Mouse (Mus musculus): ENCODE measurements around the gene Zcwpw1.
"Not testable (repeated sequence)": the region's sequence is repeated elsewhere in the genome, so short reads cannot be mapped to it uniquely, and the experiment has no call there.

Gene Zcwpw1

GRCm38 (mm10) chr5:137825030-137825429 lies 37.4 kb downstream of the Zcwpw1 start:
- in situ Hi-C loops (cut with MboI; ENCODE audit: unreplicated experiment in 2 of 2) = no loop called here

GRCm38 (mm10) chr5:137825971-137826370 lies 38.4 kb downstream of the Zcwpw1 start:
- in situ Hi-C loops (cut with MboI; ENCODE audit: unreplicated experiment in 2 of 2) = no loop called here

GRCm38 (mm10) chr5:137826421-137826820 lies 38.8 kb downstream of the Zcwpw1 start:
- in situ Hi-C loops (cut with MboI; ENCODE audit: unreplicated experiment in 2 of 2) = no loop called here

GRCm38 (mm10) chr5:137828694-137829093 lies 41.1 kb downstream of the Zcwpw1 start:
- in situ Hi-C loops (cut with MboI; ENCODE audit: unreplicated experiment in 2 of 2) = no loop called here

GRCm38 (mm10) chr5:137830238-137830637 lies 42.6 kb downstream of the Zcwpw1 start:
- in situ Hi-C loops (cut with MboI; ENCODE audit: unreplicated experiment in 2 of 2) = no loop called here

- in situ Hi-C loops (cut with MboI; ENCODE audit: unreplicated experiment in 2 of 2) = no loop called here
Measured at GRCm38 (mm10) chr5:137831106-137831505, 43.5 kb downstream of the Zcwpw1 start.

- in situ Hi-C loops (cut with MboI; ENCODE audit: unreplicated experiment in 2 of 2) = no loop called here
Measured at GRCm38 (mm10) chr5:137831506-137831905, 43.9 kb downstream of the Zcwpw1 start.

GRCm38 (mm10) chr5:137833500-137833899 lies 45.9 kb downstream of the Zcwpw1 start:
- in situ Hi-C loops (cut with MboI; ENCODE audit: unreplicated experiment in 2 of 2) = no loop called here

GRCm38 (mm10) chr5:137835966-137836520 lies 48.4 kb downstream of the Zcwpw1 start, which contains the start of gene Pilra:
Gene Pilra (minus strand): TSS chr5:137836281.
- in situ Hi-C loops (cut with MboI; ENCODE audit: unreplicated experiment in 2 of 2) = not testable (repeated sequence)

GRCm38 (mm10) chr5:137836611-137837010 lies 49.0 kb downstream of the Zcwpw1 start:
- in situ Hi-C loops (cut with MboI; ENCODE audit: unreplicated experiment in 2 of 2) = no loop called here

GRCm38 (mm10) chr5:137837110-137837509 lies 49.5 kb downstream of the Zcwpw1 start:
- in situ Hi-C loops (cut with MboI; ENCODE audit: unreplicated experiment in 2 of 2) = not testable (repeated sequence)

- in situ Hi-C loops (cut with MboI; ENCODE audit: unreplicated experiment in 2 of 2) = not testable (repeated sequence)
Measured at GRCm38 (mm10) chr5:137850313-137850712, 62.7 kb downstream of the Zcwpw1 start.

- in situ Hi-C loops (cut with MboI; ENCODE audit: unreplicated experiment in 2 of 2) = not testable (repeated sequence)
Measured at GRCm38 (mm10) chr5:137854907-137855306, 67.3 kb downstream of the Zcwpw1 start.

- in situ Hi-C loops (cut with MboI; ENCODE audit: unreplicated experiment in 2 of 2) = not testable (repeated sequence)
Measured at GRCm38 (mm10) chr5:137856870-137857269, 69.3 kb downstream of the Zcwpw1 start.

GRCm38 (mm10) chr5:137857960-137858710 lies 70.5 kb downstream of the Zcwpw1 start, which contains the start of gene Pilrb1:
Gene Pilrb1 (minus strand): TSS chr5:137858106.
- in situ Hi-C loops (cut with MboI; ENCODE audit: unreplicated experiment in 2 of 2) = not testable (repeated sequence)

GRCm38 (mm10) chr5:137864008-137864407 lies 76.4 kb downstream of the Zcwpw1 start:
- in situ Hi-C loops (cut with MboI; ENCODE audit: unreplicated experiment in 2 of 2) = not testable (repeated sequence)

GRCm38 (mm10) chr5:137868600-137868999 lies 81.0 kb downstream of the Zcwpw1 start:
- in situ Hi-C loops (cut with MboI; ENCODE audit: unreplicated experiment in 2 of 2) = not testable (repeated sequence)

GRCm38 (mm10) chr5:137871644-137872380 lies 84.2 kb downstream of the Zcwpw1 start, which contains the start of gene Pilrb2:
Gene Pilrb2 (minus strand): TSS chr5:137871815.
- in situ Hi-C loops (cut with MboI; ENCODE audit: unreplicated experiment in 2 of 2) = loop anchor here in 1 of 2 experiments (10.0 kb wide), 1 partner anchor 217 kb away; no protein-coding TSS in a partner anchor
